Mouse (Mus musculus) kidney, embryonic 16.5 days (tissue): ENCODE results near the gene Kel. TPM values are rescaled to one million over a fixed set of nuclear protein-coding genes. Genes with fewer than 3 reads are reported as not detected.

Experiments used
- ATAC-seq: fragments of 200-750 bp; cut with Nextera tagmentation; 2 replicates; pipeline ENCODE4 v1.8.0; 2017; ENCODE audit warnings: moderate TSS enrichment; ENCODE audit not compliant: low FRiP score, low TSS enrichment
- H3K27ac ChIP-seq: fragments of 300-500 bp; sonication (generic); 2 replicates; pipeline ENCODE4 v1.5.1; 2014; ENCODE audit warnings: low read length
- H3K27me3 ChIP-seq: fragments of 300-500 bp; sonication (generic); 2 replicates; pipeline ENCODE4 v1.6.1; 2014; ENCODE audit warnings: low read length, control low read depth, mixed read lengths; ENCODE audit not compliant: insufficient read depth
- H3K36me3 ChIP-seq: fragments of 300-500 bp; sonication (generic); 2 replicates; pipeline ENCODE4 v1.6.1; 2014; ENCODE audit warnings: low read length, control low read depth, mixed read lengths; ENCODE audit not compliant: insufficient read depth
- H3K4me1 ChIP-seq: fragments of 300-500 bp; sonication (generic); 2 replicates; pipeline ENCODE4 v1.6.1; 2014; ENCODE audit warnings: low read length, control low read depth, mixed read lengths; ENCODE audit not compliant: insufficient read depth
- H3K4me2 ChIP-seq: fragments of 300-500 bp; sonication (generic); replicated peaks from 2 replicates; pipeline ENCODE4 v1.6.1; 2014; ENCODE audit warnings: low read depth, low read length
- H3K4me3 ChIP-seq: fragments of 300-500 bp; sonication (generic); 2 replicates; pipeline ENCODE4 v1.5.1; 2014; ENCODE audit warnings: mild to moderate bottlenecking, low read length
- H3K9ac ChIP-seq: fragments of 300-500 bp; sonication (generic); replicated peaks from 2 replicates; pipeline ENCODE4 v1.6.1; 2014; ENCODE audit warnings: low read length
- H3K9me3 ChIP-seq: fragments of 300-500 bp; sonication (generic); 2 replicates; pipeline ENCODE4 v1.6.1; 2016; ENCODE audit warnings: low read length, control low read depth
- WGBS: fragments of 180-500 bp; shearing (Covaris S2); extraction: QIAGEN DNeasy Blood & Tissue Kit; methylation state at CpG from one replicate; pipeline ENCODE4 v1.1.7; 2014; 5-methylcytosine and 5-hydroxymethylcytosine counted together
- polyA plus RNA-seq: library from polyadenylated mRNA; unstranded; fragments of >200 nt; fragmentation: Nextera tagmentation; extraction: Ambion mirVana; gene quantifications from 2 replicates; pipeline ENCODE4 v1.2.1, GENCODE M21; 2015

Gene Kel
- polyA plus RNA-seq, 1 experiment from 2014 or later, result 3.8 TPM

DNA sequence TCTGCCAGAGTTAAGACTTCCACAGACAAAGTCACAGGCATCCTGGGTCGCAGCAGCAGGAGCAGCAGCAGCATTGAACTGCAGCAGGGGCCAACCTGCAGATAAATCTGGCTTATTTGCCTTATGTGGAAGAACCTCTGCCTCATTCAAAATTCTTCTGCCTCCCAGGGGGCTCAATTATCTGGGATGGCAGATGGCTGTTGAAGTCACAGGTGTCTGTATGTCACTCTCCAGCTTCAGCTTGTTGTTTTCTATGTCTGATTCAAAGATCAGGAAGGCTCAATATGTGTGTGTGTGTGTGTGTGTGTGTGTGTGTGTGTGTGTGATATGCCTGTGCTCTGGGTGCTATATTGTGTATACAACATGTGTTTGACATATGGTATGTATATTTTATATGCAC lies 66.7 kb downstream of the Kel start:
- H3K9ac ChIP-seq, result no peak overlapping the region
- H3K27me3 ChIP-seq, result no peaks in the 10 kb centered on the region
- ATAC-seq, result no peak
- no peaks in the 10 kb centered on the region for H3K9me3 ChIP-seq
- no peak overlapping the region for H3K4me2 ChIP-seq
- no peak overlapping the region for H3K4me3 ChIP-seq
- no peaks in the 10 kb centered on the region for H3K4me1 ChIP-seq
- H3K27ac ChIP-seq, result no peak overlapping the region
- 33% methylated on average over 1 of the region's 1 CpGs for WGBS
- no peaks in the 10 kb centered on the region for H3K36me3 ChIP-seq

Other genes with a start within 250 kb of the Kel start
- not detected in 2 replicates for gene Prss1, start 245.4 kb downstream of the Kel start, polyA plus RNA-seq
- not detected in 2 replicates for gene Prss2, start 182.6 kb downstream of the Kel start, polyA plus RNA-seq
- 16.2 and 17.6 TPM in 2 replicates for gene Ephb6, start 98.9 kb downstream of the Kel start, polyA plus RNA-seq
- 7.1 and 7.3 TPM in 2 replicates for gene Trpv6, start 67.9 kb downstream of the Kel start, polyA plus RNA-seq
- gene Trpv5, start 23.6 kb downstream of the Kel start, polyA plus RNA-seq, result 3.1 and 3.8 TPM in 2 replicates
- gene Llcfc1, start 19.9 kb downstream of the Kel start, polyA plus RNA-seq, result 0.22 and 0.58 TPM in 2 replicates
- not detected in 2 replicates for gene Olfr459, start 70.8 kb upstream of the Kel start, polyA plus RNA-seq
- not detected in 2 replicates for gene Pip, start 143.2 kb upstream of the Kel start, polyA plus RNA-seq
- gene Sval2, start 148.7 kb upstream of the Kel start, polyA plus RNA-seq, result not detected in 2 replicates
- not detected in 2 replicates for gene Sval1, start 247.3 kb upstream of the Kel start, polyA plus RNA-seq